Mouse (Mus musculus) c-Kit-negative CD71-positive TER-119-positive erythroid progenitor cells, embryonic 14.5 days (primary cell): ENCODE results near the gene Gm21974.
"Not testable (repeated sequence)": the region's sequence is repeated elsewhere in the genome, so short reads cannot be mapped to it uniquely, and the experiment has no call there.

Experiments
- DNase-seq: peaks from one replicate; pipeline ENCODE4 v3.0.0-alpha.2; 2013; ENCODE audit warnings: low read depth, low spot score

The Gm21974 gene

DNA sequence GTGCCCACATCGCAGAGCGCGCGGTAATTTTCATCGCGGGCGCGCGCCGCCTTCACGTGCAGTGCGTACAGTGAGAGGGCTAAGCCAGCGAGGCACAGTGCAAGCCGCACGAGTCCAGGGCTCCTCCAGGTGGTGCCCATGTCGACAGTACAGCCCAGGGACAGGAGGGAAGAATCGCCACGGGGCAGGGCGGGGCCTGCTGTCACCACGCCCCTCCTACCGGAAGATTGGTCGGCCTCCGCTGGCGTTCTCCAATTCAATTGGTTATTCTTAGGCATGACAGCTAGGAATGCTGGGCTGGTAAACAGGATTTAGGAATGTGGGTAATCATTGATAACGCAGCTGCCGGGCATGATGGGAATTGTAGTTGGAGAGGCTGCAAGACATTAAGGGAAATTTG, at the start of gene Gm21974, which contains the start of gene Vkorc1:
Gene Gm21974 (minus strand): TSS at position 13 of the 400 bp plus-strand sequence.
Gene Vkorc1 (minus strand): TSS at position 176 of the 400 bp plus-strand sequence.
- peak; percentile 85 for DNase-seq

DNA sequence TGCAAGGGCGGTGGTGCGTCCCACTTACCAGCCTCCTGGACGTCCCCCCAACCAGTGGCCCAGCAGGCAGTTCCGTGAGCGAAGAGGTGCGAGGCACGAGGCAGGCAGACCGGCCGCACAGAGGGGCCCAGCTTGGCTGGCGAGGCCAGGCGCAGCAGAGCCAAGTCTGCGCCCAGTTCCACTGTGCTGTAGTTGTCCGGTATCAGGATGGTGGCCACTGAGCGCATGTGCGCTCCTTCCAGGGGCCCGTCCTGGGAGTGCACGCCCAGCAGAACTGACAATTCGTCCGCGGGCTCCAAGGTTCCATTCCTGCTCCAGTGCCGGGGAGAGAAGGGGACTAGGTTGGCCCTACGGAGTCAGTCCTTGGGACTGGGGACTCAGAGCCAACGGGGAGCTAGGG, 49.4 kb upstream of the Gm21974 start:
- DNase-seq: no peak

DNA sequence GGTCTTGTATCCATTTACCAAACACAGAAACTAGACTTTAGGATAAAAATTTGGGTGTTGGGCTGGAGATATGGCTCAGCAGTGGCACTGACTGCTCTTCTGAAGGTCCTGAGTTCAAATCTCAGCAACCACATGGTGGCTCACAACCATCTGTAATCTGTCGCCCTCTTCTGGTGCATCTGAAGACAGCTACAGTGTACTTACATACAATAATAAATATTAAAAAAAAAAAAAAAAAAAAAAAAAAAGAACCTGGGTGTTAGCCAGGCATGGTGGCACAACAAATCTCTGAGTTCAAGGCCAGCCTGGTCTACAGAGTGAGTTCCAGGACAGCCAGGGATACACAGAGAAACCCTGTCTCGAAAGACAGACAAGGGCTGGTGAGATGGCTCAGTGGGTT, 46.8 kb upstream of the Gm21974 start:
- DNase-seq: not testable (repeated sequence)

DNA sequence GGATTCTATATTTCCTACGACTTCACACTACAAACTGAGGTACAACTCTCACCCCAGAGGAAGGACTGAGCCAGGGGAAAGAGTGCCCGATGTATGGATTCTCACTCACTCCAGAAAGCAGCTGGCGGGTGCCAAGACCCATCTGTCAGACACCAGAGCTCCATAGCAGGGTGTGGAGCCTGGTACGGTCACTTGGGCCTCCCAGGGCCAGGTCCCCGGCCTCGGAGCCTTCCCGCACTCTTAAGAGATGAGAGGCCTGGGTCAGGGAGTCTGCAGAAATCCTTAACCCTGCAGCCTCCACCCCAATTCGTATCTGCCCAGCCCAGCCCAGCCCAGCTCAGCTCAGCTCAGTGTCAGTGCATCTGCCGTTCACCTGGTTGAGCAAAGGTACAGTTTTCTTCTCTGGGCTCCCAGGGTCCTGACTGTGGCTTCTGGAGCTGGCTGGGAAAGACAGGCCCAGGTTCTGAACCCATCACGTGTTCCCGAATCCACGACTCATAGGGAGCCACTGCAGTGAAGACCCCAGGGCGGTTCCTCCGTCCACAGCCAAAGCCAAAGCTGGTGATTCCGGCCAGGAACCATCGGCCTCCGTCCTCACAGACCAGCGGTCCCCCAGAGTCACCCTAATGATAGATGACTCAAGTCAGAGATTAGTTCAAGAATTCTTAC, 41.1 kb upstream of the Gm21974 start:
- no peak for DNase-seq

DNA sequence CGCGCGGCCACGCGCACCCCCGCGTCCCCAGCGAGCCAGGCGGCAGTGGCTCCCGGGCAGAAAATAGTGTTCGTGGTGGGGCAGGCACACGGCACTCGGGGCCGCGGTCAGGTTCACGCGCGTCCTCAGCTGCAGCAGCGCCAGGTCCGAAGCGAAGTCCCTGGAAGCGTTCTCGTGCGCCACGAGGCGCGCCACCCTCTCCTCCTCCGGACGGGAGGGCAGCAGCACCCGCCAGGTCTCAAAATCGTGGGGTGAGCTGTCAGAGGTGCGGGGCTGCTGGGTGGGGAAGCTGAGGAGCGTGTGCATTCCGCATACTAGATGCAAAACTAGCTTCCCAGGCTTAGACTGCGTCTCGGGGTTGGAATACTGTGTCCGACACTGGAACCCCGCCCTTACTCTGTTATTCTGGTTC, 40.5 kb upstream of the Gm21974 start:
- DNase-seq: no peak

DNA sequence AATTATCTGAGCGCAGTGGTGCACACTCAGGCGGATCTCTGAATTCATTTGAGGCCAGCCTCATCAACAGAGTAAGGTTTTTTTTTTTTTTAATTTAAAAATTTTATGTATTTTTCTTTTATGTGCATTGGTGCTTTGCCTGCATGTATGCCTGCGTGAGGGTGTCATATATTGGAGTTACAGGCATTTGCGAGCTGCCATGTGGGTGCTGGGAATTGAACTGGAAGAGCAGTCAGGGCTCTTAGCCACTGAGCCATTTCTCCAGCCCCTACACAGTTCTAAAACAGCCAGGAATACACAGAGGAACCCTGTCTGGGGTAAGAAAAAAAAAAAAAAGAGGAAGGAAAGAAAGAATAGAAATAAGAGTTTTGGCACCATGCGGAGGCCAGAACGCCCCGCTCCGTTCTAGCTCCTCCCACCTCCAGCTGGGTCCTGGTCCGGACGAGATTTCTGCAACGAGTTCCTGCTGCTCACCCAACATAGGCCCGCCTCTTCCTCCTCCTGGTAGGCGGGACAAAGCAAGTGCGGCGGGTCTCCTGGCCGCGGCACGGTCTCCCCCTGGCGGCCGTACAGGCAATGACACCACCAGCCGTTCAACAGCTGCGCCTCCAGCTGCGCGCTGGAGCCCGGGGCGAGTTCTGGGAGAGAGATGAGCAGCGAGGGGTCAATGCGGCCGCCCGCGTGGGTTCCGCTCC, 39.9 kb upstream of the Gm21974 start:
- DNase-seq: peak; percentile 84

DNA sequence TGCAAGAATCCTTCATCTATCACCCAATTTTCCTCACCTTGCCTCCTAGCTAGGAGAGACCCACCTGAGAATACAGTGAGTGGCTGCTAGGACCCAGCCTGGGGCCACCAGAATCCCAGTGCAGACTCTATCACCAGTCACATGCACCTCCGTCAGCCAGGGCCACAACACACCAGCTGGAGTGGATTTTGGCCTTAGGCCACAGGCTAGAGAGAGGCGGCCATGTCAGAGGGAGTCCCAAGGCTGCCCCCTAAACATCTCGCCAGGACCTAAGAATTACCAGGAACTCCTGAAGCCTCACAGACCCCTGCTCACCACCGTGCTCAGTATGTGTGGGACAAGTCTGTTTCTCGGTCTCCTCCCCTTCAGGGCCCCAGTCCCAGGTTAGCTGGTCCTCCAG, 38.8 kb upstream of the Gm21974 start:
- no peak for DNase-seq

DNA sequence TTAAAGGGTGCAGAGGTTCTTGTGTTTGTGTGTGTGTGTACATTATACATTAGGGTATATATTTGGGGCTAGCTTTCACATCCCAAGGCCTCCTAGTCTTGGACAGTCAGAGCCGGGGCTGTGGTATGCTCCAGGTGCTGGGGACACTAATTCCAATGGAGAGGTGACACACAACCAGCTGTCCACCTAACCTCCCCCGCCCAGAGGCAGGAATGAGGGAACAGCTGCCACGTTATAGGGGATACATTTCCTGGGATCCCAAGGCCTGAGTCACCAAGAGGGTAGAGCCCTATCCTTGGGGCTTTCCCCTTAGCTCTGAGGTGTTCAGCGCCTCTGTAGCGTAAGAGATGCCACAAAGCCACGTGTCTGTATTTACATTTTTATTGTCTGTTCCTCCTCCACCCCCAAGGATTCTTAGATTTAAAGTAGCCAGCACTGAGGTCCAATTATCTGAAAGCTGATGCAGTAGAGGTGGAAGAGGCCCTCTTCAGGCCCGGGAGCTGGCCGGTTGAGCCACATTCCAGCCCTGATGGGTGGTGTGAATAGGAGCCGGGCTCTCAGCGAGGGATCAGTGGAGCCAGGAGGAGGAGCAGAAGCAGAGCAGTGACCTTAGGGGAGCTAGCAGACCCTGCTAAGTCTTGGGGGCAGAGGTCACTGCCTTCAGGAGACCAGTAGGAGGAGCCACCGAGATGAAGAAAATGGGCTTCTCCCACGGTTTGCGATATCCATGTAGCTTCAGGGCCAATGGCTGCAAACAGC, 37.2 kb upstream of the Gm21974 start:
- no peak for DNase-seq

DNA sequence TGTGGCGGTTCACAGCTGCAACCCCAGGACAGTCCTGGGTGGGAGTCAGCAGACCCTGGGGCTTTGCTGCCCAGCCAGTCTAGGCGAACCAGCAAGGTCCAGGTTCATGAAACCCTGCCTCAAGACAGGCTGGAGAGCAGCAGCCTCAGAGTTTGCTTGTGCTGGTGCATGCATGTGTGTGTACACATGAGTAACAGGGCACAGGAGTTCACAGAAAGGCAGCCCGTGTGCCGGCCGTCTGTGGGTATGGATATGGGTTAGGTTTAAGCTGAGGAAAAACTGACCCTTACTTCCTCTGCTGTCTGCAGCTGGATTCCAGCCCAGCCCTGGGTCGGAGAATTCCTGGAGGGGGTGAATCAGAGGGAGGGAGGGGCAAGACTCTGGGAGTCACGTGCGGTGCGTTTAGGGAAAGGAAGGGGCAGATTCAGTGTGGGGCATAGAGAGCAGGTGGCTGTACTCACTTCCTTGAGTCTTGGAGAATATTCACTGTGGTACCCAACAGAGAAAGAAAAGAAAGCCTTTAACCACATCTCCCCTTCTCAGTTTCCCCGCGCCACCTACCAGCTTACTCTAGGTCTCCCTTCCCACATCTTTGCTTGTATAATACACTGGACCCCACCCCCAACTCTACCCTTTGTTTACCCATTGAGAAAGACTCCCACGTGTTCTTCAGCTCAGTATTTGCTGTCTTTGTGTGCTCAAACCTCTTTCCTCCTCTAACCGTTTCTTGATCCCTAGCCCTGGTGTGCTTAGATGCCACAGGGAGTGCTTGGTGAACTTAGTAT, 36.3 kb upstream of the Gm21974 start:
- no peak for DNase-seq

DNA sequence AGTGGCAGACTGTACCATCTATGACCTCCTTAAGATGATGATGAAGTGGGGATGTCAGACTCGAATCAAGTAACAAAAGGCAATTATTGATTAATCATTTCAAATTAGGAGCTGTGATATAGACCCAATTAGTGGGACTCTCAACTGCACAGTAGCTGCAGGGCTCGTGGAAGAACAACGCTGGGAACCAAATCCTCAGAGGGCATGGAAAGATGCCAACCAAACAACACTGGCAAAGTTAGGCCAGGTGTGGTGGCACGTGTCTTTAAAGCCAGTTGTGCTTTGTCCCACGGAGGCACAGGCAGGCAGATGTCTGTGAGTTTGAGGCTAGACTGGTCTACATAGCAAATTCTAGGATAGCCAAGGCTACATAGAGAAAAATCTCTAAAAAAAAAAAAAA, 35.4 kb upstream of the Gm21974 start:
- no peak for DNase-seq

DNA sequence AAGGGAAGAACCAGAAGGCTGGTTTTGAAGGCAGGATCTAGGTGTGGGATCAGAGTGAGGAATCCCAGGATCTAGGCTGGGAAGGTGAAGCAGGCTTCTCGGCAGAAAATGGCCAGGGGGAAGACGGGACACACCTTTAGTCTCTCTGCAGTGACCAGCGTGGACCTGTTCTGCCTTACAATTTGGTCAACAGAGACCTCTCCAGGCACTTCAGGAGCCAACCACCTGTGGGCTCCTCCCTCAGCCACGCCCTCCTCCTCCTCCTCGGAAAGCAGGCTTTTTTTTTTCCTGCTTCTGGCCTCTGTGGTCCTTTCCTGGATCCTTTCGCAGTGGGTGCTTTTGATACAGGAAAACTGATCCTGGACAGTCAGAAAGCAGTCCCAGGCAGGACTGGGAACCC, 34.7 kb upstream of the Gm21974 start, which contains the start of gene Prss8:
Gene Prss8 (minus strand): TSS at position 182 of the 400 bp plus-strand sequence.
- DNase-seq: no peak

DNA sequence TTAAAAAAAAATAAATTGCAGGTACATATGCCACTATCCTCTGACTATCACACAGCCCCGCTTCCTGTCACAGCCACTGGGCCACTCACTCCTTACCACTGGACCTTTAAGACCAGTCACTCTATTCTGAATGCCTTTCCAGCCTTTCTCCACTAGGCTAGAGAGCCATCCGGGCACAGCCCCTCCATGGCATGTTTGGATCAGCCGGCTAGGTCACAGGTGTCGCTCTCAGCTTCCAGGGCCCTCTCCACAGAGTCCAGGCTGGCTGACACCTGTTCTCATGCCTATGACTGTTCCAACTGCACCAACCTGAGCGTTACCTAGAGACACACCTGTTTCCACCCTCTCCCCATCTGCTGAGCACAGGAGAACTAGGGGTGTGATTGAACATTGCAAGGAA, 33.3 kb upstream of the Gm21974 start:
- no peak for DNase-seq

DNA sequence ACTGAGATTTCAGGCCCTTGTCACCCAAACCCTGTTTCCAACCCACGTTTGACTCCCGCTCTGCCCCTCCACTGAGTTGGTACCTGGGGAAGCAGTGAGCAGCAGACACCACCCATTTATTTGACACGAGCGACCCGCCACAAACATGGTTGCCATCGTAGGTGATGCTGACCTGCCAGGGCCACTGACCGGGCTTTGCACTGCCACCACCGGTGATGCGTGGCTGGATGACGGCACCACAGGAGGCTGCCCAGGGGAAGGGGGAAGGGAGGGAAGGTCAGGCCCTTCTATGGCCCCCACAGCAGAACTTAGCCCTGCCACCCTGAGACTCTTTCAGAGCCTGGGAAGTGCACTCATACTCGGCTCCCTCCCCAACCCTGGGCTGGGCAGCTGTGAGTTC, 32.5 kb upstream of the Gm21974 start:
- no peak for DNase-seq

DNA sequence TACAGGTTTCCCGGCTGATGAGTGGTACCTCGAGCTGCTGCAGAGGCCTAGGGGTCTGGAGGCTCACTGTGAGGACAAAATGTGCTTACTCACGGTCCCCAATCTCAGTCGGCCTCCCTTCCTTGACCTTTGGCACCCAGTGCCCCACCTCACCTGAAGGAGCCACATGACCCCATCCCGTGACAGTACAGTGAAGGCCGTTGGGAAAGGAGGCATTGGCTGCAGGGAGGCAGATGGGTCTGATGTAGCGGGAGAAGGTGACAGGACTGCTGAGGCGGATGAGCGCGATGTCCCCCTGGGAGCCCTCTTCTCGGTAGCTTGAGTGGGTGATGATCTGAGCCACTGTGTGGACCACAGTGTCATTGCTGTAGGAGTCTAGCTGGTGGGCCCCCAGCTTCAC, 31.6 kb upstream of the Gm21974 start:
- DNase-seq: no peak

DNA sequence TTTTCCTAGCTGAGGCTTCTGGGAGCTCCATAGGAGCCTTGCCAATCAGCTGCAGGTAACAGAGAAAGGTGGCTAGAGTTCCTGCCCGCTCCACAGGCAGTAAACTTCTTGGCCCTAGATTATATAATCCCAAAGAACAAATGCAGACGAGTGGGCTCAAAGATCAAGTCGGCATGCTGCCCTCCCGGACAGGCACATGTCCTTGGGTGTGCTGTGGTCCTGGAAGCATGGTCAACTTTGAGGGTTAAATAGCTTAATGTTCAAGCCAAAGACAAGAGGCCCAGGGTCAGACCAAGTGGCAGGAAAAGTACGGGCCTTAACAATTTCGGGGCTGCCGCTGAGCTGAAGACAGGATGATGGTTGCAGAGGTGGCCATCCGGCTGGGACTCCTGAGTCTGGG, 30.8 kb upstream of the Gm21974 start:
- no peak for DNase-seq

DNA sequence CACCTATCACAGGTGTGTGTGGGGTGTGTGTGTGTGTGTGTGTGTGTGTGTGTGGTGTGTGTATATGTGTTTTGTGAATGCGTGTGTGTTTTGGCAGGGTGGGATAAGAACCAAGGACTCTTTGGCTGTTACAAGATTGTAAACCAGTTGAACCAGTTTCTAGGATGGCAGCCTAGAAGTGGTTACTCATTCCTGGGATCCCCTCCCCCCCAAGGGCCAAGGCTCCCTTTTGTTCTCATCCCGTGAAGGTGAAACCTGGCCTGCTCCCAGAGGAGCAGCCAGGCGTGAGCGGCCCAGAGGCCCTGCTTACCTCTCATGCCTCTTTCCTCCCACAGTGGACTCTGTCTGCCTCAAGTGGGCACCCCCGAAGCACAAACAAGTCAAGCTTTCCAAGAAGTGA, 30.0 kb upstream of the Gm21974 start:
- DNase-seq: no peak

DNA sequence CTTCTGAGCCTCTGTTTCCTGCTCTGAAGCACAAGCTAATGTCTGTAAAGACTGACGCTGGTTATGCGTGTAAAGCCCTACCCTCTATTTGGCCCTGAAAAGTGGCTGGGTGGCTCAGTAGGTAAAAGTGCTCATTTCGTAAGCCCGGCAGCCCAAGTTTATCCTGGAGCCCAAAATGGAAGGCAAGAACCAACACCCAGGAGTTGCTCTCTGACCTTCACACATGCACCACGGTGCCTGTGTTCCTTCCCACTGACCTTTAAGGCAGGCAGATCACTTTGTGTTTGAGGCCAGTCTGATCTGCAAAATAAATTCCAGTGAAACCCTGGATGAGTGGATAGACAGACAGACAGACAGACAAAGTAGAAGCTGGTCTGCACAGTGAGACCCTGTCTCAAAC, 28.5 kb upstream of the Gm21974 start:
- no peak for DNase-seq

DNA sequence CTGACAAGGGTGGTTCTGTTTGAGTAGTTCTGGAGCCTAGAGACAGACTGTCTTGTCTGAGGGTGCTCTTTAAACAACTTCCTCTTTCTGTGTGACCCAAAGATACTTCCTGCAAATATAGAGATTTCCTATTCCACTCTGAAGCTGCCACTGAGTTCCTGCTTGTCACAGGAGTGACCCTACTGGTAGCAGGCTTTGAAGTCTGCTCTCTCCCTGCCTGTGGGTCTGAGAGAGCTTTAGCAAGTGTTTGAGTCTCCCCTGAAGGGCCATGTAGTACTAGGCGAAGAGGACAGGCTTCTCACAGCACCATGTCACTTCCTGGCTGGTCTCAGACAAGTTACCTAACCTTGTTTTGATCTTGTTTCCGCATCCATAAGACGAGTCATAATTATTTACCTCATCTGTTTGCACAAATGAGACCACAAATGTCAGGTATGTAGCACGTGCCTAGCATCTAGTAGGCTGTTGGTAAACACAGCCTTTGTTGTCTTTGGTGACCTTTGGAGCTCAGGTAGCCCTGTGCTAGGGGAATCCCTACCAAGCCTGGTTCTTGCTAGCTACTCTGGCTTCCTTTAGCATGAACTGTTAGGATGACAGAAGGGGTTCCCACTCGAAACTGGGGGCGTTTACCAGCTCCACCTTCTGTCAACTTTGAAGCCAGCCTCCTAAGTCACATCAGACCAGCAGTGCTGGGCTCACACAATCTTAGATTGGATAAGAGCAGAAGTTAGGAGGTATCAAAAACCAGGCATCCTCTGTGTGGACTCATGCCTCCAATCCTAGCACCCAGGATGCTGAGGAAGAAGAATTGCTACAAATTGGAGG, 27.4 kb upstream of the Gm21974 start:
- DNase-seq: no peak

DNA sequence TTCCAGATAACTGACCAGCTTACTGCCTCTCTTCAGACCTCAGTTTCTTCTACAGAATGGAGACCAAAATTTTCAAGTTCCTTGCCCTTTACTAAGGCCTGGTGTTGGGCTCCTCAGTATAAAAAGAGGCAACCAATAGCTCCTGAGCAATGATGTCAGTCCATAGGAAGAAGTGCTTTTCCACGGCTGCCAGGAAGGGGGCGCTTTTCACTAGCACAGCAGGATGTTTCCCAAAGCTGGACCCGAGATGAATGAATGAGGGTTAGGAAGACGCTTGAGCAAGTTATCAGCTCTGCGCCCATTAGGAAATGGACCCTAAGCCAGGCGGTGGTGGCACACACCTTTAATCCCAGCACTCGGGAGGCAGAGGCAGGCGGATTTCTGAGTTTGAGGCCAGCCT, 26.3 kb upstream of the Gm21974 start:
- DNase-seq: no peak

DNA sequence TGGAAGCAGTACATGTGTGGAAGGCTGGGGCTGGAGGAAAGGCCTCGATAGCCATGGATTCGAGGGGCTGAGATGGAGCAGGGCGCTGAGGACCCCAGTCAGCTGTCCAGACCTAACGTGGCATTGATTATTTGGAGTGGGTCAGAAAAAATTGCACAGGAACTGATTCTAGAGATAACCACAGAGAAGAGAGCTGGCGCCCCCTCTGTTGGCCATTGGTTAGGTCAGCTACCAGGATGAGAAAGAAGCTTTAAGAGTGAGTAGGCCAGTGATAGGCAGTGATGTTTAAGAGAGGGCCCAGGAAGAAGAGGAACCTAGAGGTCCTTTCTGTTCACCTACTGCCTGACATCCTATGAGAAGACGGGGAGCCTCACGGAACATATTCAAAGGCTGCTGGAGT, 24.0 kb upstream of the Gm21974 start:
- no peak for DNase-seq

DNA sequence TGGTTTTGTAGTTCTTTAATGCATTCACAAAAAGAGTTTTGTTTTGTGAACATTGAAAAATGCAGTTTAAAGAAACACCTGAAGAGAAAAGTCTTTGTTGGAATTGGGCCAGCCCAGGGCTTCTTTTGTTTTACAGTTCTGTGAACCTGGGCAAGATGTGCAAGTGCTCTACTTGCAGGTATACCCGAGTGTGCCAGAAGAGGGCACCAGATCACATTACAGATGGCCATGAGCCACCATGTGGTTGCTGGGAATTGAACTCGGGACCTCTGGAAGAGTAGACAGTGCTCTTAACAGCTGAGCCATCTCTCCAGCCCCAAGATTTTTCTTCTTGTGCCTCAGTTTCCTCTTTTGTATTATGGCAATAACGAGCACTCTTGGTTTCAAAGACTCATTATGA, 22.9 kb upstream of the Gm21974 start:
- DNase-seq: no peak
